Mouse (Mus musculus) right cerebral cortex, postnatal 4 days (tissue): ENCODE data around the gene Lrba.

Experiments used
- DNase-seq: peaks from one replicate; pipeline ENCODE4 v3.0.0-alpha.2; 2022

Lrba gene

GRCm38 (mm10) chr3:86806834-86807233, 582.4 kb downstream of the Lrba start:
- no peak for DNase-seq

- DNase-seq, result peak; percentile 73
Measured at GRCm38 (mm10) chr3:86807750-86808467, 583.4 kb downstream of the Lrba start.

GRCm38 (mm10) chr3:86809199-86809598, 584.7 kb downstream of the Lrba start:
- no peak for DNase-seq

GRCm38 (mm10) chr3:86809646-86810045, 585.2 kb downstream of the Lrba start:
- no peak for DNase-seq

GRCm38 (mm10) chr3:86810908-86811307, 586.4 kb downstream of the Lrba start:
- no peak for DNase-seq

- peak; percentile 67 for DNase-seq
Measured at GRCm38 (mm10) chr3:86812689-86813088, 588.2 kb downstream of the Lrba start.

- DNase-seq, result no peak
Measured at GRCm38 (mm10) chr3:86818001-86818585, 593.6 kb downstream of the Lrba start.

- DNase-seq, result no peak
Measured at GRCm38 (mm10) chr3:86819372-86819771, 594.9 kb downstream of the Lrba start.

- no peak for DNase-seq
Measured at GRCm38 (mm10) chr3:86820344-86820743, 595.9 kb downstream of the Lrba start.

GRCm38 (mm10) chr3:86821383-86821782, 596.9 kb downstream of the Lrba start:
- DNase-seq, result no peak

GRCm38 (mm10) chr3:86827506-86827905, 603.0 kb downstream of the Lrba start:
- DNase-seq, result no peak

GRCm38 (mm10) chr3:86832115-86832514, 607.6 kb downstream of the Lrba start:
- DNase-seq, result peak; percentile 29
